Mouse (Mus musculus) liver, adult 2 months (tissue): Measurements from ENCODE around the gene Ctnnbl1. TPM values are rescaled to one million over a fixed set of nuclear protein-coding genes. Genes with fewer than 3 reads are reported as not detected.

Source experiments
- DNase-seq: peaks from one replicate; pipeline ENCODE4 v3.0.0-alpha.2; 2011; ENCODE audit warnings: low read depth, low spot score; ENCODE audit errors: extremely low read depth
- H3K27ac ChIP-seq: fragments of 200-500 bp; replicated peaks from 2 replicates; pipeline ENCODE4 v1.5.1; 2012; ENCODE audit warnings: low read depth, mild to moderate bottlenecking, control low read depth, inconsistent platforms, low read length; ENCODE audit not compliant: insufficient read depth
- H3K27me3 ChIP-seq: fragments of 200-500 bp; 2 replicates; pipeline ENCODE4 v1.6.1; 2012; ENCODE audit warnings: mild to moderate bottlenecking, moderate library complexity, low read length, inconsistent platforms; ENCODE audit not compliant: control insufficient read depth, insufficient read depth
- H3K36me3 ChIP-seq: fragments of 200-500 bp; 2 replicates; pipeline ENCODE4 v1.6.1; 2012; ENCODE audit warnings: low read length, inconsistent platforms; ENCODE audit not compliant: control insufficient read depth, insufficient read depth
- H3K4me1 ChIP-seq: fragments of 200-500 bp; 2 replicates; pipeline ENCODE4 v1.6.1; 2011; ENCODE audit warnings: low read length; ENCODE audit not compliant: control insufficient read depth, insufficient read depth
- H3K4me3 ChIP-seq: fragments of 200-500 bp; 2 replicates; pipeline ENCODE4 v1.5.1; 2011; ENCODE audit warnings: low read depth, mild to moderate bottlenecking, control low read depth, low read length, moderate library complexity; ENCODE audit not compliant: insufficient read depth
- H3K79me2 ChIP-seq: fragments of 200-500 bp; 2 replicates; pipeline ENCODE4 v1.6.1; 2012; ENCODE audit warnings: inconsistent platforms, mild to moderate bottlenecking, low read length, moderate library complexity; ENCODE audit not compliant: control insufficient read depth, insufficient read depth
- H3K9ac ChIP-seq: fragments of 200-500 bp; 2 replicates; pipeline ENCODE4 v1.6.1; 2012; ENCODE audit warnings: low read depth, mild to moderate bottlenecking, control low read depth, inconsistent platforms, low read length
- CTCF ChIP-seq: fragments of 200-500 bp; IDR thresholded peaks from 2 replicates; pipeline ENCODE4 v1.5.1; 2011; ENCODE audit warnings: low read depth, low read length, control low read depth
- POLR2A ChIP-seq: fragments of 200-500 bp; IDR thresholded peaks from 2 replicates; pipeline ENCODE4 v1.6.1; 2011; ENCODE audit warnings: low read length, control low read depth; ENCODE audit not compliant: insufficient read depth; ENCODE audit errors: extremely low read depth
- WGBS: fragments of 180-500 bp; shearing (Covaris S2); methylation state at CpG from one replicate; pipeline ENCODE4 v1.1.7; 2018; 5-methylcytosine and 5-hydroxymethylcytosine counted together
- polyA plus RNA-seq: library from polyadenylated mRNA; depleted of rRNA; stranded (reverse); fragments of >200 nt; gene quantifications from 2 replicates; pipeline ENCODE4 v1.2.3, GENCODE M21; 2012
- total RNA-seq: library from RNA; depleted of rRNA; stranded (reverse); fragments of >200 nt; gene quantifications from 2 replicates; pipeline ENCODE4 v1.2.3, GENCODE M21; 2014

The Ctnnbl1 gene
- total and polyA plus RNA-seq, 2 experiments = 10.1 to 14.4 TPM

DNA sequence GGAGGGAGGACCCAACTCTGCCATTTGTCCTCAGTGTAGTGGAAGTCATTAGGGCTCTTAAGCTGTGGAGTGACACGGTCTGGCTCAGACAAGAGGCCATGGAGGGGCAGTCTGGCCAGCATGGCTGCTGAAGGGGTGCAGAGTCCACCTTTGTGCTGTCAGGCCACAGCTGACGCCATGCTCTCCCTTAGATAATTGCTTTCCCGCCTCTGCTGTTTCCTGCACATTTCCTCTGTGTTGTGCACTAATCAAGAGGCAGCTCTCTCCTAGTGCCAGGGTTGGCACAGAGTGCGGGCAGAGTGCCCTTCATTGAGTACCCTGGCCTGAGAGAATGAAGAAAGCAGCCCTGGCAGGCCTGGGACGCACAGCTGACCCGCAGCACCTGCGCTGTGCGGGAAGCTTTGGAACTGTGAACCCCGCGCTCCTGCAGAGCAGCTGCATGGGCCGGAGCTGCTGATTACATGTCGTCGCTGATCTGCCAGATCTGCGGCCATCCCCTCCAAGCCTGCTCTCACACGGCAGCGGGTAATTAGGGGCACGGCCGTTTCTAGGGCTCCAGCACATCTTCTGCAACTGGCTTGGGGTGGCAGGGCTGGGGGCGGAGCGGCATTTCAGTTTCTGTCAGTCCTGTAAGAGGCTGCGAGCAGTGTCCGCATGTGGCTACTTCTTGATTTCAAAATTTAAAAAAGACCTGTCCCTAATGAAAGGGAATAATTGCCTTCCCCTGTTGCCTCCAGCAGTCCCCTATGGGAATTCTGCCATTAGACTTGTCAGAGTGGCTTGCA lies 14.6 kb downstream of the Ctnnbl1 start:
- DNase-seq = peak; percentile 84

DNA sequence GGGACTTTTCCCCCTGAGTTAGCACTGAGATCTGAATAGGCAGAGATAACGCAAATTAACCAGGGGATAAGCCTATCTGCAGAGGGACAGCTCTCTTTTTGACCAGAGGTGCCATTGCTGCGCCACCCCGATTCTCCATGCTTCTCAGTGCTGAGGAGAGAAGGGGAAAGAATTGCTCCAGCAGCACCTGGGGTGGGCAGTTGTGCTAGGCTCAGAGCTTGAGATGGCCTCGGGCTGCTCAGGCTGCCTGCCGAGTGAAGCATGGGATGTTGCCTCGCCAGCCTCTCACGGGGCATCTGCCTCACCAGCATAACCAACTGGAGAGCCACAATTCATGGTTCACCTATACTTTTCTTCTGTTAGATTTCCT lies 15.2 kb downstream of the Ctnnbl1 start:
- H3K79me2 ChIP-seq = peaks cover 24% of the 10 kb centered on the region; the same call in 1 of the 2 replicates
- H3K9ac ChIP-seq = no peak overlapping the region
- 94% methylated on average over 7 of the region's 7 CpGs for WGBS
- H3K36me3 ChIP-seq = no peaks in the 10 kb centered on the region
- TF ChIP-seq POLR2A (no peak), CTCF (no peak)
- H3K27ac ChIP-seq = no peak overlapping the region
- no peak overlapping the region for H3K4me3 ChIP-seq
- peaks cover 10% of the 10 kb centered on the region; the same call in 1 of the 2 replicates for H3K4me1 ChIP-seq
- no peak for DNase-seq
- H3K27me3 ChIP-seq = no peaks in the 10 kb centered on the region

More for the DNA sequence above, 14.6 kb downstream of the Ctnnbl1 start:
- H3K36me3 ChIP-seq = no peaks in the 10 kb centered on the region
- no peaks in the 10 kb centered on the region for H3K27me3 ChIP-seq
- no peak for TF ChIP-seq POLR2A
- no peak for TF ChIP-seq CTCF
- no peak overlapping the region for H3K4me3 ChIP-seq
- H3K9ac ChIP-seq = no peak overlapping the region
- WGBS = 43% methylated on average over 22 of the region's 22 CpGs
- peaks cover 28% of the 10 kb centered on the region; the same call in 1 of the 2 replicates for H3K79me2 ChIP-seq
- H3K4me1 ChIP-seq = peaks cover 10% of the 10 kb centered on the region; the same call in 1 of the 2 replicates
- no peak overlapping the region for H3K27ac ChIP-seq

DNA sequence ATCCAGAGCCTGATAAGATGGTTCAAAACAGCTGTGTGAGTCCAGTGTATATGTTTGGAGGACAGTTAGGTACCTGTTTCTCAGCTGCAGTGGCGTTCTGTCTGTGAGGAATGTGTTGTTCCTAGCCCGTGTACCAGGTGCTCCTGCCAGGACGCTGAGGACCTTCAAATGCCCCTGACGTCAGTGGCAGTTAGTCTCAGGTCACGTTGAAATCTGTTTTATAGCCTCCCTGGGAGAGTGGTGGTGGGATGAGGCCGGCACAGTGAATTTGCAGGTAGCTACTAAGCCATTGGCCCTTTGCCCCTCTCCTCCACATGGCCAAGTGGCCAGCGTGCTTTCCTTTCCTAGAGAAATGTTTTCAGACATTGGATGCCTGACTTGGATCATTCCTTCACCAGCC lies 18.6 kb downstream of the Ctnnbl1 start:
- H3K4me1 ChIP-seq = peaks cover 5% of the 10 kb centered on the region; the same call in 1 of the 2 replicates
- 95% methylated on average over 7 of the region's 7 CpGs for WGBS
- H3K27ac ChIP-seq = no peak overlapping the region
- no peak for DNase-seq
- no peak for TF ChIP-seq POLR2A
- no peak for TF ChIP-seq CTCF
- no peak overlapping the region for H3K9ac ChIP-seq
- H3K36me3 ChIP-seq = no peaks in the 10 kb centered on the region
- no peak overlapping the region for H3K4me3 ChIP-seq
- no peaks in the 10 kb centered on the region for H3K27me3 ChIP-seq
- peaks cover 30% of the 10 kb centered on the region; the same call in 1 of the 2 replicates for H3K79me2 ChIP-seq

DNA sequence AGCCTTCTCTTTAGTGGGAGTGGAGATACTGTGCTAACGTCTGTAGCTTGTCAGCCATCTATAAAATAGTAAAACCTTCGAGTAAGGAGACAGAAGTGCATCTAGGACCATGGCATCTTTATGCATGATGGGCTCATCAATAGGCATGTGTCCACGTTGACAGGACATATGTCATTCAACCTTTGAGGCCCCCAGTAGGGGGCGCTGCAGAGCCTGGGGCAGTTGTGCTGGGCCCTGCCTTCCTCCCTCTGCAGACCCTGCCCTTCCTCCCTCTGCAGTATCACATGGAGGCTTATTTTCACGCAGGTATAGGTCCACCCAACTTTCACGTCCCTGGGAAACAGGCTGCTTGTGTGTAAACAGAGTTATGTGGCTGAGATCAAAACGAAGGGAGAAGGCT lies 19.0 kb downstream of the Ctnnbl1 start:
- Histone ChIP-seq H3K79me2 (peaks cover 30% of the 10 kb centered on the region; the same call in 1 of the 2 replicates), H3K4me3 (no peak overlapping the region), H3K27ac (no peak overlapping the region), H3K4me1 (peaks cover 5% of the 10 kb centered on the region; the same call in 1 of the 2 replicates), H3K27me3 (no peaks in the 10 kb centered on the region), H3K36me3 (no peaks in the 10 kb centered on the region), H3K9ac (no peak overlapping the region)
- no peak for DNase-seq
- TF ChIP-seq CTCF (peak; percentile 61), POLR2A (no peak)
- 84% methylated on average over 7 of the region's 7 CpGs for WGBS

DNA sequence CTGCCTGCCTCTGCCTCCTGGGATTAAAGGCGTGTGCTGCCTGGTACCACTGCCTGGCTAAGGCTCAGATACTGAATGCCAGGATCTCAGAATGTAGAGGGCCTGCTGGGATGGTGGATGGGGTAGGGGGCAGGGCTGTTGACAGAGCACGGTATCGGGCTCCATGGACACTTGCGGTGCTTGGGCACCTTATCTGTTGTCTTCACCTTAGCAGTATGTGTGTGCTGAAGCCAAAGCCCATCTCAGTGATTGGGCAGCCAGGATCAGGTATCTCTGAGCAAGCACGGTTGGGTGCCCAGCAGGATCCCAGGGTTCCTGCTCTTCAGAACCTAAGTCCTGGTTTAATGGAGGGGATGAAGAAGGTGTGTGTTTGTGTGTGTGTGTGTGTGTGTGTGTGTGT lies 21.2 kb downstream of the Ctnnbl1 start:
- no peak for DNase-seq
- no peaks in the 10 kb centered on the region for H3K27me3 ChIP-seq
- no peaks in the 10 kb centered on the region for H3K36me3 ChIP-seq
- H3K79me2 ChIP-seq = peaks cover 25% of the 10 kb centered on the region; the same call in 1 of the 2 replicates
- peaks cover 4% of the 10 kb centered on the region; the same call in 1 of the 2 replicates for H3K4me1 ChIP-seq
- no peak overlapping the region for H3K9ac ChIP-seq
- WGBS = 90% methylated on average over 5 of the region's 5 CpGs
- H3K4me3 ChIP-seq = no peak overlapping the region
- no peak overlapping the region for H3K27ac ChIP-seq
- no peak for TF ChIP-seq POLR2A
- TF ChIP-seq CTCF = no peak

DNA sequence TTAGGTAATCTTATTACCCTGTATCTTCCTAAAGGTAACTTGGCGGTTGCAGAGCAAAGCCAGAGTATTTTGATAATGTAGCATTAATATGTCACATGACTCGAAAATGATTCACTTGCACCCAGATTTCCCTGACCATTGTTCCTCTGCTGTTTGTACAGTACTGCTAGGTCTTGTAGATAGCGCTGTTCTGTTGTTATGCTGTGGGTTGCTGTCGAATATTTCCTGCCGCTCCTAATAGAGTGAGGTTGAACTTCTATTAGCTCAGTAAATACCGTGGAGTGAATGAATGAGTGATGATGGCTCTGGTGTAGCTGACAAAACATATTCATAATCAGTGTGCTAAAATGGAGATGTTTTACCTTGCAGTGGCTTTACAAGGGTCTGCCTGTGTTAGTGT lies 22.5 kb downstream of the Ctnnbl1 start:
- TF ChIP-seq CTCF = no peak
- no peak for TF ChIP-seq POLR2A

More for the DNA sequence above, 22.5 kb downstream of the Ctnnbl1 start:
- H3K4me3 ChIP-seq = no peak overlapping the region
- DNase-seq = no peak
- no peak overlapping the region for H3K9ac ChIP-seq
- no peaks in the 10 kb centered on the region for H3K36me3 ChIP-seq
- H3K79me2 ChIP-seq = peaks cover 27% of the 10 kb centered on the region; the same call in 1 of the 2 replicates
- no peak overlapping the region for H3K27ac ChIP-seq
- peaks cover 4% of the 10 kb centered on the region; the same call in 1 of the 2 replicates for H3K4me1 ChIP-seq
- no peaks in the 10 kb centered on the region for H3K27me3 ChIP-seq
- WGBS = 77% methylated on average over 6 of the region's 6 CpGs
